In the genomic region with DNA sequence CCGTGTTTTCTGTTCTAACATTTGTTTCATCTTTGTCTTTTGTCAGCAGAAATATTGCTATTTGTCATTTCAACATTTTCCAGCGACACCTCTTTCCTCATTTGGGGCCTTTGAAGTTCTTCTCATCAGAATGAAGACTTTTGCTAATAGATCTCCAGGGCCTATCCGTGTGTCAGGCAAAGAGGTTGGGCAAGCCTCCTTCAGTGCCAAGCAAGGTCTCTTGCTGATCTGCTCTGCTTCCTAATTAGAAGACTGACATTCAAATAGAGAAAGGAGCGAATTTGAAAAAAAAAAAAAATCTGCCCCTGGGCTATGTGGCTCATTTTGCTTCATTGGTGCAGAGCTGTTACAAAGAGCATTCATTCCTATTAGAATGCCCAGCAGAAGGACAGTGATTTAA, we compare ENCODE assay signal across 24 mouse cellular contexts.
"Had no signal": no experiment of that assay in that cellular context is flagged by ENCODE, and none has a peak within 500 bp of the region (broad histone marks: within the 10 kb centered on the region; RNA-seq: fewer than 3 reads in every experiment).

No protein-coding gene starts in this region.

- H3K4me1 ChIP-seq: intestine, embryonic 15.5 days; kidney, embryonic 15.5 days; limb, embryonic 12.5 days; limb, embryonic 15.5 days; neural tube, embryonic 13.5 days; stomach, embryonic 15.5 days had no signal

- H3K9me3 ChIP-seq: intestine, embryonic 15.5 days; kidney, embryonic 15.5 days; limb, embryonic 12.5 days; limb, embryonic 15.5 days; neural tube, embryonic 13.5 days; stomach, embryonic 15.5 days had no signal

- ATAC-seq: intestine, embryonic 15.5 days; liver, postnatal 0 days; lung, postnatal 0 days had no signal

- H3K4me2 ChIP-seq: intestine, embryonic 15.5 days; kidney, embryonic 15.5 days; limb, embryonic 12.5 days; limb, embryonic 15.5 days; liver, embryonic 11.5 days; lung, embryonic 14.5 days; neural tube, embryonic 13.5 days; stomach, embryonic 15.5 days had no signal

- H3K9ac ChIP-seq: intestine, embryonic 15.5 days; kidney, embryonic 15.5 days; limb, embryonic 12.5 days; limb, embryonic 15.5 days; liver, embryonic 14.5 days; liver, postnatal 0 days; lung, embryonic 14.5 days; neural tube, embryonic 13.5 days; stomach, embryonic 15.5 days had no signal

- H3K27ac ChIP-seq: intestine, embryonic 15.5 days; kidney, embryonic 15.5 days; limb, embryonic 12.5 days; limb, embryonic 15.5 days; liver, embryonic 14.5 days; macrophage; neural tube, embryonic 13.5 days; stomach, embryonic 15.5 days had no signal

- H3K36me3 ChIP-seq: intestine, embryonic 15.5 days; kidney, embryonic 15.5 days; limb, embryonic 12.5 days; limb, embryonic 15.5 days; neural tube, embryonic 13.5 days; stomach, embryonic 15.5 days had no signal

- H3K27me3 ChIP-seq: intestine, embryonic 15.5 days; kidney, embryonic 15.5 days; limb, embryonic 12.5 days; limb, embryonic 15.5 days; neural tube, embryonic 13.5 days; stomach, embryonic 15.5 days had no signal

- DNase-seq: kidney, adult 11 months; kidney, adult 8-10 months; kidney, postnatal 10 days; kidney, postnatal 36 days; layer of hippocampus, postnatal 36 days; left cerebral cortex, postnatal 4 days; liver, postnatal 0 days; lung, embryonic 14.5 days; right cerebral cortex, adult 18-20 months; right cerebral cortex, postnatal 14 days; right cerebral cortex, postnatal 4 days; thymus, adult 18-20 months; thymus, postnatal 4 days had no signal

- H3K4me3 ChIP-seq: intestine, embryonic 15.5 days; kidney, embryonic 15.5 days; limb, embryonic 12.5 days; limb, embryonic 15.5 days; myocyte; neural tube, embryonic 13.5 days; stomach, embryonic 15.5 days had no signal
